Mouse (Mus musculus) E14TG2a.4 (cell line): ENCODE measurements around the gene Tcap.

Experiments used
- CTCF ChIP-seq: conservative IDR thresholded peaks from 2 replicates; pipeline ENCODE4 v1.5.1; 2014; ENCODE audit warnings: low read length
- NANOG ChIP-seq: IDR thresholded peaks from 2 replicates; pipeline ENCODE4 v1.6.1; 2014; ENCODE audit warnings: borderline replicate concordance, low read length, mixed read lengths

DNA sequence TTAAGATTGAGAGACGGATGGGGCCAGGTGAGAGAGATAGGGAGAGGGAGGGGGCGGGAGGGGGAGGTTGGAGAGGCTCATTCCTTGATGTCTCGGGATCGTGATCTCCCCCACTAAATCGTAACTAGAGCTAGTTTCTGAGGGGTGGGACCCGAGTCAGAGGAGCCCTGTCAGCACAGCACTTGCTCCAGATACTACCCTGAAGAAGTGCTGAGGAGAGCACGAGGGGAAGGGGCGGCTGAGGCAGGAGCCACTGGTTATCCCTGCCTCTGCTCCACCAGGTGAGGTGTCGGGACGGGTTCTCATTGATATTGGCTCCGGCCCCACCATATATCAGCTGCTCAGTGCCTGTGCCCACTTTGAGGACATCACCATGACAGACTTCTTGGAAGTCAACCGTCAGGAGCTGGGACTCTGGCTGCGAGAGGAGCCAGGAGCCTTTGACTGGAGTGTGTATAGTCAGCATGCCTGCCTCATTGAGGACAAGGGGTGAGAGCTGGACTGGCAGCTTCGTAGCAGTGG, 3.5 kb downstream of the Tcap start:
- no peak for TF ChIP-seq NANOG
- no peak for TF ChIP-seq CTCF
